24 mouse cellular contexts compared by ENCODE assay signal in genomic region chr1:43818356-43818755, GRCm38 (mm10). TPM values are rescaled to one million over a fixed set of nuclear protein-coding genes. Genes with fewer than 3 reads are reported as not detected.
DNase-seq lines count a peak whose midpoint lies in the region; ATAC-seq and TF ChIP-seq lines count a peak whose summit lies in the region.
"Had no signal": no experiment of that assay in that cellular context is flagged by ENCODE, and none has a peak within 500 bp of the region (broad histone marks: within the 10 kb centered on the region; RNA-seq: fewer than 3 reads in every experiment).

No protein-coding gene starts in this region.

- H3ac ChIP-seq in myocyte (ENCODE audit: control insufficient read depth, insufficient read length), result no peak overlapping the region

- peak overlapping the region; percentile 22 for H3K27ac ChIP-seq in left cerebral cortex, adult 2 months
- no peak overlapping the region for H3K27ac ChIP-seq in heart, embryonic 12.5 days (ENCODE audit: poor library complexity, severe bottlenecking)
- H3K27ac ChIP-seq: embryonic facial prominence, embryonic 13.5 days; embryonic facial prominence, embryonic 15.5 days; forebrain, embryonic 10.5 days; forebrain, embryonic 12.5 days had no signal

- H3K36me3 ChIP-seq in myocyte (ENCODE audit: control insufficient read depth, insufficient read depth), result no peaks in the 10 kb centered on the region
- no peaks in the 10 kb centered on the region for H3K36me3 ChIP-seq in heart, embryonic 12.5 days
- H3K36me3 ChIP-seq: embryonic facial prominence, embryonic 13.5 days; embryonic facial prominence, embryonic 15.5 days; forebrain, embryonic 12.5 days had no signal

- intact Hi-C loops in left cerebral cortex, adult 2 months (cut with DNase I), result no loop called here

- no peaks in the 10 kb centered on the region for H3K27me3 ChIP-seq in myocyte (ENCODE audit: control insufficient read depth, insufficient read depth, insufficient read length)
- H3K27me3 ChIP-seq in heart, embryonic 12.5 days (replicated peaks), result no peaks in the 10 kb centered on the region
- H3K27me3 ChIP-seq: embryonic facial prominence, embryonic 13.5 days; embryonic facial prominence, embryonic 15.5 days; forebrain, embryonic 12.5 days; Patski had no signal

- no peak for TF ChIP-seq CTCF in left cerebral cortex, adult 2 months (IDR thresholded peaks at IDR 0.05)

- peak overlapping the region; percentile 57 for H3K4me2 ChIP-seq in myocyte (ENCODE audit: low read depth)
- H3K4me2 ChIP-seq in heart, embryonic 12.5 days, result no peak overlapping the region
- H3K4me2 ChIP-seq: embryonic facial prominence, embryonic 13.5 days; embryonic facial prominence, embryonic 15.5 days; forebrain, embryonic 12.5 days had no signal

- peaks cover 11% of the 10 kb centered on the region for H3K4me1 ChIP-seq in heart, embryonic 12.5 days (replicated peaks)
- H3K4me1 ChIP-seq: embryonic facial prominence, embryonic 13.5 days; embryonic facial prominence, embryonic 15.5 days; forebrain, embryonic 12.5 days had no signal

- no peak for ATAC-seq in heart, embryonic 12.5 days (ENCODE audit: insufficient number of reproducible peaks, low FRiP score)
- ATAC-seq: activated CD4-positive, CD25-positive, alpha-beta regulatory T cell, adult 4 months; forebrain, embryonic 14.5 days; forebrain, embryonic 16.5 days had no signal

- no peak overlapping the region for H3K9ac ChIP-seq in heart, embryonic 12.5 days
- H3K9ac ChIP-seq: embryonic facial prominence, embryonic 13.5 days; embryonic facial prominence, embryonic 15.5 days; forebrain, embryonic 12.5 days had no signal

- WGBS in heart, embryonic 12.5 days, result 93% methylated on average over 4 of the region's 4 CpGs

- DNase-seq in frontal cortex, adult 2 months (ENCODE audit: extremely low spot score in 1 of 2, low spot score in 1 of 2), result peak; percentile 27 to 35
- DNase-seq in frontal cortex, postnatal 14 days (ENCODE audit: low spot score in 2 of 2), result no peak
- no peak for DNase-seq in left cerebral cortex, adult 2 months (ENCODE audit: extremely low spot score in 1 of 2, low spot score in 2 of 2)
- DNase-seq in left cerebral cortex, adult 8-10 months (ENCODE audit: low spot score in 2 of 2), result no peak
- peak; percentile 61 for DNase-seq in brain, adult 2 months (ENCODE audit: low read depth, low spot score)
- DNase-seq in MN1 (ENCODE audit: low spot score), result no peak
- DNase-seq: cerebellum, adult 11 months; cerebellum, adult 18-20 months; cerebellum, adult 8-10 months; cerebellum, adult 9-11 months; cerebellum, postnatal 14 days; cerebellum, postnatal 36 days; embryo, embryonic 11 days had no signal

- TF ChIP-seq POLR2A in myocyte (IDR thresholded peaks at IDR 0.05; ENCODE audit: insufficient read length, low read depth), result no peak

- H3K4me3 ChIP-seq in left cerebral cortex, adult 2 months, result no peak overlapping the region
- no peak overlapping the region for H3K4me3 ChIP-seq in myocyte
- H3K4me3 ChIP-seq in heart, embryonic 12.5 days, result no peak overlapping the region
- H3K4me3 ChIP-seq: embryonic facial prominence, embryonic 13.5 days; embryonic facial prominence, embryonic 15.5 days; erythroblast, embryonic 14.5 days; forebrain, embryonic 10.5 days; forebrain, embryonic 12.5 days had no signal

- H3K79me2 ChIP-seq in myocyte (ENCODE audit: control insufficient read depth, insufficient read depth), result peaks cover 77% of the 10 kb centered on the region

- H3K9me3 ChIP-seq in heart, embryonic 12.5 days (replicated peaks), result no peaks in the 10 kb centered on the region
- H3K9me3 ChIP-seq: embryonic facial prominence, embryonic 13.5 days; embryonic facial prominence, embryonic 15.5 days; forebrain, embryonic 10.5 days; forebrain, embryonic 12.5 days had no signal

TF ChIP-seq in myocyte, 11 proteins besides CTCF, POLR2A, EP300 and RAD21:
- TF ChIP-seq POLR2AphosphoS2 (IDR thresholded peaks at IDR 0.05; ENCODE audit: insufficient read length, low read depth) (no peak), MAX (IDR thresholded peaks at IDR 0.05; ENCODE audit: low read depth) (no peak), SRF (IDR thresholded peaks at IDR 0.05; ENCODE audit: control insufficient read depth, insufficient read length, low read depth) (no peak), TCF3 (IDR thresholded peaks at IDR 0.05; ENCODE audit: insufficient read length, low read depth) (no peak), MYOG (IDR thresholded peaks at IDR 0.05; ENCODE audit: control insufficient read depth in 1 of 3, insufficient read depth in 1 of 3, insufficient read length in 2 of 3, low read depth in 2 of 3) (no peak), E2F4 (IDR thresholded peaks at IDR 0.05; ENCODE audit: insufficient read depth) (no peak), TCF12 (IDR thresholded peaks at IDR 0.05; ENCODE audit: insufficient read depth, poor library complexity, severe bottlenecking) (no peak), CEBPB (IDR thresholded peaks at IDR 0.05; ENCODE audit: insufficient read depth, poor library complexity, severe bottlenecking) (no peak), MYOD1 (IDR thresholded peaks at IDR 0.05; ENCODE audit: control insufficient read depth in 1 of 3, insufficient read length in 2 of 3, low read depth in 2 of 3) (no peak), REST (IDR thresholded peaks at IDR 0.05; ENCODE audit: insufficient read depth, insufficient read length) (no peak), USF1 (IDR thresholded peaks at IDR 0.05; ENCODE audit: low read depth) (no peak)

RNA-seq across cellular contexts. Expression of gene Uxs1, which starts 9.2 kb away (rescaled TPM):
- 55.7 and 57.4 TPM in 2 replicates for polyA plus RNA-seq in frontal cortex, adult 2 months (2012; rRNA removed)
- total RNA-seq in left cerebral cortex, adult 2 months (2021), result 10 to 100 TPM; 54.8 to 61.5 TPM
- total RNA-seq in left cerebral cortex, adult 8-10 months (2022), result 10 to 100 TPM; 43.1 to 59.2 (median 49.6) TPM
- polyA plus RNA-seq in myocyte (2012; fragmentation: generic; extraction: Trizol), result 27.4 TPM
- 15.6 and 17.0 TPM in 2 replicates for polyA plus RNA-seq in heart, embryonic 12.5 days (2016; fragmentation: Nextera tagmentation; extraction: Ambion mirVana)

Comparison
In these comparisons a context has a peak if more than half of its experiments do, and no peak if none do; other contexts are left out.
1. DNase-seq: peak in frontal cortex, adult 2 months (2 of 2) and brain, adult 2 months (single experiment); none in frontal cortex, postnatal 14 days (0 of 2), left cerebral cortex, adult 2 months (0 of 2), left cerebral cortex, adult 8-10 months (0 of 2) and MN1 (single experiment).